Mouse (Mus musculus) lung, adult 2 months (tissue): ENCODE data around the gene Pde6h. TPM values are rescaled to one million over a fixed set of nuclear protein-coding genes. Genes with fewer than 3 reads are reported as not detected.

Experiments used
- DNase-seq: peaks from one replicate; pipeline ENCODE4 v3.0.0; 2022
- H3K4me1 ChIP-seq: fragments of 200-500 bp; 2 replicates; pipeline ENCODE4 v1.6.1; 2011; ENCODE audit warnings: low read length; ENCODE audit not compliant: control insufficient read depth, insufficient read depth
- H3K4me3 ChIP-seq: fragments of 200-500 bp; replicated peaks from 2 replicates; pipeline ENCODE3; 2011; ENCODE audit warnings: low read depth, mild to moderate bottlenecking, control low read depth, low read length; ENCODE audit errors: extremely low read depth
- CTCF ChIP-seq: fragments of 200-500 bp; IDR thresholded peaks from 2 replicates; pipeline ENCODE4 v1.5.1; 2011; ENCODE audit warnings: mild to moderate bottlenecking, low read length, control low read depth; ENCODE audit not compliant: insufficient read depth
- POLR2A ChIP-seq: fragments of 200-500 bp; IDR thresholded peaks from 2 replicates; pipeline ENCODE4 v1.6.1; 2011; ENCODE audit warnings: low read depth, mild to moderate bottlenecking, control low read depth, low read length, borderline replicate concordance; ENCODE audit errors: extremely low read depth
- WGBS: fragments of 180-500 bp; shearing (Covaris S2); methylation state at CpG from one replicate; pipeline ENCODE4 v1.1.7; 2018; 5-methylcytosine and 5-hydroxymethylcytosine counted together
- polyA plus RNA-seq: library from polyadenylated mRNA; depleted of rRNA; stranded (reverse); fragments of >200 nt; gene quantifications from 2 replicates; pipeline ENCODE4 v1.2.3, GENCODE M21; 2012

The Pde6h gene
- polyA plus RNA-seq, 1 experiment: 0.02 TPM

DNA sequence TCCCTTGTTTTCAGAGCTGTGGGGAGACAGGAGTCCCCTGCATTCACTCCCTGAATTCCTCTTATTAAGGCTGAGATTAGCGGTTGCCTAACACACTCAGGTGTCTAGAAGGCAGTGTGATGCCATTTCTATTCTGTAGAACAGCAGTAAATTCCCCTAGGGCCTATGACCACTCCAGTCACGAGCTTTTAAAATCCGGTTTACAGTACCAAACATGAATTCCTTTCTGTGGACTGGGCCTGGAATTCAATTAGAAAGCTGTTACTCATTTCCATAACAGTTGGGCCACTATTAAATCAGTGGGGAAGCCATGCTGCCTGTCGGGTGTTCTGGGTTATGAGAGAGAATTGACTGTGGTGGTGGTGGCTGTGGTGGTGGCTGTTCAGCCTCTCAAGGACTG lies 24.1 kb downstream of the Pde6h start:
- WGBS: 81% methylated on average over 4 of the region's 4 CpGs
- no peak for DNase-seq
- no peak for TF ChIP-seq CTCF
- no peak for TF ChIP-seq POLR2A
- Histone ChIP-seq H3K4me3 (no peak overlapping the region), H3K4me1 (no peaks in the 10 kb centered on the region)

DNA sequence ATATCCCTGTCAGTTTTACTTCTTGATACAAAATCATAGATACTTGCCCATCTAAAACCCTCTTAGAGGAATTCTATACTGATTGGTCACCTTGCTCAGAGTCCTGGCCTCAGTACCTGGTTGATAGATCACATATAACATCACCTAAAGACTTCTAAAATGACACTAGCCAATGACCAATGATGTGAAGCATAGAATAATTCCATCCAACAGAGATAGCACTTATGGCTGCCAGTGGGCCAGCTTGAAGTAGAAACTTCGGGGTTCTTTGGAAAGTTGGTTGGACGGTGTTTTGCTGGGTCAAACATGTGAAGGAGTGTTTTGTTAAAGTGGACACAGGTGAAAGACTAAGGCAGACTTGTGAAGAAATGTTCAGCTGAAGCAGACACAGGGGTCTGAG lies 26.5 kb downstream of the Pde6h start:
- no peak for TF ChIP-seq CTCF
- no peak for TF ChIP-seq POLR2A
- WGBS: 90% methylated on average over 2 of the region's 2 CpGs

DNA sequence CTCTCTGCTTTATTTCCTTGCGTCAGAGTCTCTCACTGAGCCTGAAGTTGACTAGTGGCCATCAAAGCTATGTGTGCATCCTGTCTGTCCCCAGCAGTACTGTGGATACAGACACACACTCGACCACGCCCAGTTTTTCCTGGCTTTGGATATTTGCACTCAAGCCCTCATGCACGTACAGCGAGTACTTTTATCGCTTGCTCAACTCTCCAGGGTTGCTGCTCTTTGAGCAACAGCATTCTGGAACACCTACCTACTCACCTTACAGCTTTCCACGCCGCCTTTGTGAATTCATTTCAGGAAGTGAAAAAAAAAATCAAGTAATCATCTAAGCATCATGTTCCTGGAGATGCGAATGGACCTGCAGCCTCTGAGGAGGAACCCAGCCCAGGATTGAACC lies 29.3 kb downstream of the Pde6h start:
- Histone ChIP-seq H3K4me1 (no peaks in the 10 kb centered on the region), H3K4me3 (no peak overlapping the region)
- DNase-seq: no peak
- no peak for TF ChIP-seq POLR2A
- TF ChIP-seq CTCF: no peak
- whole genome bisulfite sequencing: 61% methylated on average over 9 of the region's 9 CpGs

More for the DNA sequence above, 26.5 kb downstream of the Pde6h start:
- no peak for DNase-seq
- H3K4me3 ChIP-seq: no peak overlapping the region
- no peaks in the 10 kb centered on the region for H3K4me1 ChIP-seq

DNA sequence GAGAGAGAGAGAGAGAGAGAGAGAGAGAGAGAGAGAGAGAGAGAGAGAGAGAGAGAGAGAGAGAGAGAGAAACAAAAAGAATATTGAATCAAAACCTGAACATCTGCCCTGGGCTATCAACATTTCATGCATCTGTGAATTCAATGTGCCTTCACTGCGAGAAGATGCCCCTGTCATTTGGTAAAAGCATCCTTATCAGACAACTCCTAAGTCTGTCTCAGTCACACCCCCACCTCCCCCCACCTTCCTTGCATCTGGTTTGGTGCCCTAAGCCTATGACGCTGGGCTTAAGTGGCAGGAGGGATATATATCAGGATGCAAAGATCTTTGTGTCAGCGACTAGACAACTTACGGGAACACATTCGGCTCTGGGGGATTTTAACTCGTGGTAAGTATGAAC lies 30.6 kb downstream of the Pde6h start:
- no peak overlapping the region for H3K4me3 ChIP-seq
- DNase-seq: no peak
- TF ChIP-seq POLR2A: no peak
- no peak for TF ChIP-seq CTCF
- no peaks in the 10 kb centered on the region for H3K4me1 ChIP-seq
- WGBS: 79% methylated on average over 6 of the region's 6 CpGs

DNA sequence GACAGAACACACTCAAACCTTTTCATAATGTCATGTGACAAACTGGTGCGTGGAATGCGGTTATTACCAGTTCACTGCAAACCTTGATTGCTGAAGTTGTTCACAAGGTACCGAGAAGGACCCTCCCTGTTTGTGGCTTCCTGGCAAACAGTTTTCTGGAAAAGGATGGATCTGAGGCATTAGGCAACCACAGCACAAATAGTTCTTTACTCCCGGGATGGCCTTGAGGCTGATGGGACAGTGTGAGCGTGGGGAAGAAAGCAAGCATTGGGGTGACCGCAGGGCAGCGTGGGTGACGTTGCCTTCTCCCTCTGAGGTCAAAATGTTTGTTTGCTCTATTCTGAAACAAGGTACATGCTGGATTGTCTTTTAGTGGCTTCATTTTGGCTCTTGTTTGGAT lies 31.1 kb downstream of the Pde6h start:
- WGBS: 74% methylated on average over 8 of the region's 8 CpGs
- no peak for TF ChIP-seq POLR2A
- no peak for TF ChIP-seq CTCF
- no peaks in the 10 kb centered on the region for H3K4me1 ChIP-seq
- DNase-seq: no peak
- no peak overlapping the region for H3K4me3 ChIP-seq

DNA sequence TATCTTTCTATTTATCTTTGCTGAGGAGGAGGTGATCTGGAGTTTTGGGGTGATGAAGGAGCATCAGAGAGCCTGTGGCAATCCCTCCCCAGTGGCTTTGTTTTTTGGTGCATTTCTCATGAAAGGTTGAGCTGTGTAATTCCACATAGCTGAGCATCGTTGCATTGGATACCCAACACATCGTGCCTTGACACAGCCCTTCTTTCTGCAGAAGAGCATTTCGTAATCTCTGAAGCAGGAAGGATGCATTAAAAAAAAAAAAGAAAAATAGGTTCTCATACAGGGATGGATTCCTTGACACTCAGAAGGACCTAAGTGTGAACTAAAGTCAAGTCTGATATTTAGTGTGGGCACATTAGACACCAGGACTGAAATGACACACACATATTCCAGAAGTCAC lies 31.6 kb downstream of the Pde6h start:
- 76% methylated on average over 3 of the region's 3 CpGs for WGBS
- Histone ChIP-seq H3K4me3 (no peak overlapping the region), H3K4me1 (no peaks in the 10 kb centered on the region)
- DNase-seq: no peak
- TF ChIP-seq CTCF (no peak), POLR2A (no peak)

DNA sequence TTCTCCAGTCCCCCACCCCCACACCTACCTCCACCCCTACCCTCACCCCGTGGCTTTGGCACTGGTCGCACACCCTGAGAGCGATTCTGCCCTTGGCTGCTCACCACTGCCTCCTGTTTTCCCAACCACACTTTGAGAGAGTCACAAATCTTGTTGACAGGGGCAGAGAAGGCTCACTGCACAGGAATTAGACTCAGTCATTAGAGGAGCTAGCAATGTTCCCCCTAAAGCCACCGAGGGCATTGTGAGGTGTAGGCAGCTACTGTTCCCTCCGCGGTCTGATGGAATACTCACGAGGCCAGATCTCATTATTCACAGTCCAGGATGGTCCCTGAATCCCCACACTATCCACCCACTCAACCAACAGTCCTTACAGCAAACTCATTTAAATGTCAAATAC lies 33.4 kb downstream of the Pde6h start:
- WGBS: 71% methylated on average over 7 of the region's 7 CpGs
- TF ChIP-seq POLR2A: no peak
- no peak for TF ChIP-seq CTCF
- no peaks in the 10 kb centered on the region for H3K4me1 ChIP-seq
- no peak overlapping the region for H3K4me3 ChIP-seq
- DNase-seq: no peak

DNA sequence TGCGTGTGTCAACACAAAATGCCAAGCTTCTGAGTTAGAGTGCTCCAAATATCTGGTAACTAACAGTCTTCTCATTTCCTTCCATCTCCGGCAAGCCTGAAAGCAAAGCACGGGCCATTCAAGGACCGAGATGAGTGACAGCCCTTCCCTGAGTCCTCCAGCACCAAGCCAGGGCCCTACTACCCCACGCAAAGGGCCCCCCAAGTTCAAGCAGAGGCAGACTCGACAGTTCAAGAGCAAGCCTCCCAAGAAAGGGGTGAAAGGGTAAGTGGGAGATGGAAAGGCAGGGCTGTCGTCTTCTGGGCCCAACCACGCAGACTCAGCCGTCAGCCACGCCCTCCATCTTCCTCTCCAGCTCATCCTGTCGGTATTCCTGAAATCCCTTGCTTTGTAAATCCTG lies 35.5 kb downstream of the Pde6h start:
- no peak for TF ChIP-seq CTCF
- no peak for TF ChIP-seq POLR2A
- H3K4me3 ChIP-seq: no peak overlapping the region
- WGBS: 49% methylated on average over 11 of the region's 11 CpGs
- no peaks in the 10 kb centered on the region for H3K4me1 ChIP-seq
- DNase-seq: no peak

DNA sequence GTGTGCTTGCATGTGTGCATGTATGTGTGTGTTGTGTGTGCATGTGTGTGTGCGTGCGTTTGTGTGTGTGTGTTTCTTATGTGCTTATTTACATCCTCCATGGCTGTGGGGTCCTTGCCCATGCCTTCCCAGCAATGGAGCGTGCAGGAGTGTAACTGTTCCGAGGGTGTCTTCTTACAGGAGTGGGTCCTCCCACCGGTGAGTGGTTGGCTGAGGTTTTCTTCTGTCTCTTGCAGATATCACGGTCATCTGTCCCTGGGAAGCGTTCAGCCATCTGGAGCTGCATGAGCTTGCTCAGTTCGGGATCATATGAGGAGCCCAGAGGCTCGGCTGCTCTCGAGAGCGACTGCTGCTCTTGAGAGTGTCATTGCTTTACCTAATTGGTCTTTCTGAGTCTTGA lies 39.3 kb downstream of the Pde6h start:
- Histone ChIP-seq H3K4me3 (no peak overlapping the region), H3K4me1 (no peaks in the 10 kb centered on the region)
- WGBS: 82% methylated on average over 11 of the region's 11 CpGs
- no peak for DNase-seq
- TF ChIP-seq POLR2A (no peak), CTCF (no peak)

DNA sequence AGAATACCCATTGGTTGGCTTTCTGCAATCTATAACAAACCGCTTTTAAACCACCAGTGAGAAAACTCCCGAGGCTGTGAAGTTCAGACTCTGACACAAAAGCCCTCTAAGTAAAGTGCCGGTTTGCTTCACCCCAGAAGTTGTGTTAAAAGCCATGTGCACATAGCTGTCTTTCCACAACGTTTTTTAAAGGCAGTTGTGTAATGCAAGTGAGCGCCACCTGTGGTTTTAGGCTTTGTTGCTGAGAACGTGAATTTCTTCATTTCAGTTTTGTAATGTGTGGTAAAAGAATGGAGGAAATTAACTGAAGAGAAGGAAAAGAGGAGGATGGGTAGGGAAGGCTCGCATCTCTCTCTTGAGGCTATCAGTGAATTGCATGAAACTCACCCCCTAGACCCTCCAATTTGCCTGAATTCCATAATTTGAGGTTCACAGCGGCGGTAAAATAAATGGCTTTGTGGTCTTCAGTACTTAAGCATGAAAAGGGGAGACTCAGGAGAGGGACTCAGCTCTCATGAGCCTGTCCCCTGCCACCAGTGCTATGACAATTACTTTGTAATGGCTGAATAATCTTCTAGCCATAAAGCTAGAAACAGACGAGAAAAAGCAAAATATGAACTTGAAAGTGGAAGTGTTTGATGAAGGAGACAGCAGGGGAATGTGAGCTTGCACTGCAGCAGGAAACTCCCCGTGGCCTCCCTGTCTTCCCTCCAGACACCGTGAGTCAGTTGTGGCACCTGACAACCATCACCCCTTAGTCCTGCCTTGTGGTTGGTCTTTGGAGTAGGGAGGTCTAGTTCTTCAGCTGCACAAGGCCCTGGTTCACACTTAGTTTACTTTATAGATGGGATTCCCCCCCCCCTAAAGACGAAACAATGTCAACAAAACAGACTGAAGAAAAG lies 41.2 kb downstream of the Pde6h start:
- TF ChIP-seq POLR2A (no peak), CTCF (no peak)
- H3K4me1 ChIP-seq: no peaks in the 10 kb centered on the region
- no peak overlapping the region for H3K4me3 ChIP-seq
- 53% methylated on average over 13 of the region's 13 CpGs for WGBS
- DNase-seq: no peak
